Mouse (Mus musculus): ENCODE data around the gene Cnnm4.
"Not testable (repeated sequence)": the region's sequence is repeated elsewhere in the genome, so short reads cannot be mapped to it uniquely, and the experiment has no call there.

Gene Cnnm4

DNA sequence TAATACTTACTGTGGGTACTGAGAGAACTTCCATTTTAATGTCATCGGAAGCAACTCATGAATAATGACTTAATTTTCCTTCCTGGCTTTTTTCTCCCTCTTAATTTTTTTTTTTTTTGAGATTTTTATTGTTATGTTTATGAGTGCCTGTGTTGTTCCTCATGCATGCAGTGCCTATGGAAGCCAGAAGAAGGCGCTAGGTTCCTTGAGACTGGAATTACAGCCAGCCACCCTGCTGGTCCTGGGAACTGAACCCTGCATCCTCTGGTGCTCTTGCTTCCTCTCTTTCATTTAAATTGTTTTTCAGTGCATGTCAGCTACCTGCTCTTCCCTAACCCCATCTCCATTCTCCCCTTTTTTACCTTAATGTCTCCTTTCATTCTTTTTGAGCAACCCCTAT is 42.3 kb downstream of the Cnnm4 start:
- DNase-seq (ENCODE audit: low read depth, low spot score) = peak; percentile 60

DNA sequence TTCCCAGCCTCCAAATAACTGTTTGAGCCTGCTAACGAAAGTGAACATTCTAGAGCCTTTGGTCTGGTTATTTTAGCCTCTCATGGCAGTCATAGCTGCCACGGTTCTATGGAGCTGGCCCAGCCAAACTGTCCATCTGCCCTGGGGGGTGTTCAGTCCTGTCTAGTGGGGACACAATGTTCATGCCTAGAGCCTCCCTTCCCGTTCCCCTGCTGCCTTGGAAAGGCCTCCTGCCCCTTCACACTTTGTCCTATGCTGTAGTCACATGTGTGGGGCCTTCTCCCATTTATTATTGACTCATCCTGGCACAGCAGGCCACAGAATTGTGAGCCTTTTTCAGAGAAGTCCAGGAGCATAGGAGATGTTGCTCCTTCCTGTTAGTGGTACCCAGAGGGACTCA is 46.8 kb downstream of the Cnnm4 start:
- no peak for DNase-seq (ENCODE audit: low read depth, low spot score)

- DNase-seq (ENCODE audit: low read depth, low spot score) = no peak
Measured at GRCm38 (mm10) chr1:36519626-36520025, 48.2 kb downstream of the Cnnm4 start.

DNA sequence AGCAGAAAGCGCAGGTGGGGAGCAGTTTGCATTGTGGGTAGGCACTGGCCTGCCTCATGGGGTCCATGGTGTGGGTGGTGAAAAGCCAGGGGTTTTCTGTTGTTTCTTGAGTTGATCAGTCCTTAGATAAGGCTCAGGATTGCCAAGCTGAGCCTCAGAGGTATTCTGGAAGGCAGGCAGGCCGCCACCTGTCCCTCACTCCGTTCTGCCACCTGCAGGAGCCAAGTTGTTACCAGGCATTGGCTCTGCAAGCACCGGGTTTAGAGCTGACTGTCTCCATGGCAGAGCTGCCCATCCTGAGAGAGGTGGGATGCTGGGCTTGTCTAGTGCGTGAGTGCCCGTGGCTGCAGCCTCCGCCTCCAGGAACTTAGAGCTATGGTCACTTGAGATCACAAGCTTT is 50.8 kb downstream of the Cnnm4 start:
- DNase-seq (ENCODE audit: low read depth, low spot score) = no peak

DNA sequence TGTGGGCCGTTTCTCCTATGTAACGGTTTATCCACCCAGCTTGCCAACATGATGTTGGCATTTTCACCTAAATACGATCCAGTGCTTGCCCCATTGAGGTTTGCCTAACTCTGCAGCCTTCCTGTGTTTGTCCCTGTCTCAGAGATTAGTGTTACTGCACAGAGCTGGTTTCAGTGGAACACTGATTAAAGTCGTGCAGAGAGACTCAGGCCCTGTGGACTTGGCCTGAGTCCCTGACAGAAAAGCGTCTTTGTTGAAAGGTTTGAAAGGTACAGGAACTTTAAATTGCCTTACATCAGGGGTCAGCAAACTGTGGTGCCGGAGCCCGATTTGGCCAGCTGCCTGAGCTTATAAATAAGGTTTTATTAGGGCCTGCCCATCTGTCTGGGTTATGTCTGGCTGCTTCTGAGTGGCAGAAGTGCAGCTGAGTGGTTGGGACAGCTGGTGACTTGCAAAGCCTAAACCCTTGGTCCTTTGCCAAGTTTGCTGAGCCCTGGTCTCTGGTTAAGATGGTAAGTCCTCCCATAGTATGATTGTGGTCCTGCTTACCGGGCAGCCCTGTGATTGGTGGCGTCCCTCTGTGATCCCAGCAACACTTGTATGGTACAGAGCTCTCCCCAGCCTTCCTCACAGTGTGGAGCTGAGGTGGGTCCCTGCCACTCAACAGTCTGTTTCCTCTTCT is 52.1 kb downstream of the Cnnm4 start:
- DNase-seq (ENCODE audit: low read depth, low spot score) = no peak

DNA sequence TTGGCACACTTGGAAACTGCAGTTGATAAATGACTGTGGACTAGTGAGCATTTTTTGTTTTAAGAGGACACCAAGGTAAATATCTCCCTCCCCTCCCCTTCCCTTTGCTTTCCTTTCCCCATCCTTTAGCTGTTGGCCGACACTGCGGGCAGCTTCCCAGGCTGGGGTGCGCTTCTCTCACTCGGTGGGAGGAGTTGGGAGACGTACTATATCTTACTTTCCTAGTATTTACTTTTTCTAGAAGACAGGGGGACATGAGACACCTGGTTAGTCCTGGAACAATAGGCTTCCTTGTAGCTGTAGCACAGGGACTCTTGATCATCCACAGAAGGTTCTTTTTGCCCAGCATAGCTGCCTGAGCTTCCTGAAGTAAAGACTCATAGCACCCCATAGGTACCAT is 52.6 kb downstream of the Cnnm4 start:
- DNase-seq (ENCODE audit: low read depth, low spot score) = no peak

DNA sequence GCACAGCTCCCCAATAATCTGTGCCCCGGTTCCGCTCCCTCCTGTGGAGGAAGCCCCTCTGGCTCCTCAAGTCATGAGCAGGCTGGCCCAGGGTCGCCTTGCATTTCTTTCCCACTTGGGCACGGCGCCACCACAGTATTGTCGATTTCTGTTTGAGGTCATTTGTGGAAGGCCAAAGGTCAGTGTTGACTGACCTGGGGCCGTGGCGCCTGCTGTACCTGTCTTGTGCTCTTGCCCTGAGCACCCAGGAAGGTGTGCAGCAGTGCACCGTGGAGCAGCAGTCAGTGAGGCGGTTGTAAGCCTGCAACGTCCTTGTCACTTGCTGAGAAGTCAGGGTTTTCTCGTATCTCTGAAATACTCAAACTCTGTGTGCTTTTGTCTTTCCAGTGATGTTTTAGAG is 54.4 kb downstream of the Cnnm4 start:
- DNase-seq (ENCODE audit: low read depth, low spot score) = no peak

GRCm38 (mm10) chr1:36526903-36527302 is 55.5 kb downstream of the Cnnm4 start:
- DNase-seq (ENCODE audit: low read depth, low spot score) = no peak

DNA sequence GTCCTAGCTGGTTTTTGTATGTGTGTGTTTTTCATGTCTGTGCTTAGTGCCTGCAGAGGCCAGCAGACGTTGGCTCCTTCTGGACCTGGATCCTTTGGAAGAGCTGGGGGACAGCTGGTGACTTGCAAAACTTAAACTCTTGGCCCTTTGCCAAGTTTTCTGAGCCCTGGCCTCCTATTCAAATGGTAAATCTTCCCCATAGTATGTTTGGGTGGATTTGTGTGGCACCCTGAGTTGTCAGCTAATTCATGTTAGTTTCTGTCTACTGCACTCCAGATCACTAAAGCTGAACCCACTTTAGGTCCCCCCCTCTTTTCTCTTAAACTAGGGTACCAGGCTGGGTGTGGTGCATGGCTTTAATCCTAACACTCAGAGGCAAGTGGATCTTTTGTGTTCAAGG is 56.9 kb downstream of the Cnnm4 start:
- DNase-seq (ENCODE audit: low read depth, low spot score) = peak; percentile 43

DNA sequence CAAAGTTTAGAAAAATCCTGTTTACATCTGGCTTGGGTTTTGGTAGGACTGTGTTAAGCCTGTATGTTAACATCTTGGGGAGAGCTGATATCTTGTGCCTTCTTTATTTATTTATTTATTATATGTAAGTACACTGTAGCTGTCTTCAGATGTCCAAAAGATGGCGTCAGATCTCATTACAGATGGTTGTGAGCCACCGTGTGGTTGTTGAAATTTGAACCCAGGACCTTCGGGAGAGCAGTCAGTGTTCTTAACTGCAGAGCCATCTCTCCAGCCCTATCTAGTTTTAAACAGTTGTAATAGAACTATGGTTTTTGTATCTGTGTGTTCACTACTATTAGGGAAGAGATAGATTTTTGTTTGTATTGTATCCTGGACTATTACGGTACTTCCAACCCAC is 57.9 kb downstream of the Cnnm4 start:
- no peak for DNase-seq (ENCODE audit: low read depth, low spot score)

DNA sequence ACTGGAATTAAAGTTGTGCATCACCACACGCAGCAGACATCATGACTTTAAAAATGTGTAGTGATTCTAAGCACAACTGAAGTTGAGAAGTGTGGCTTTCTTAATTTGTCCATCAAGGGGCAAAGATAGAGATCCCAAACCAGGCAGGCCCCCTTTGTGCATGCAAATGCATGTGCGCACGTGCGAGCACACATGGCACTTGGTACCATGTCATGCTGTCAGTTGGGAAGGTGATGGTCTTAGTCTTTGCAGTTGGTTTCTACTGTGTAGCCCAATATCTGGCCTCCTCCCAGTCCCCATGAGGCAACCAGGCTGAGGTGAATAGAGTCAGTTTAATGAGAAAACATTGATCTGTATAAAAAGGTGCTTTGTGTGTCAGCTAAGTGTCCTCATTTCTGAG is 58.5 kb downstream of the Cnnm4 start:
- no peak for DNase-seq (ENCODE audit: low read depth, low spot score)

DNA sequence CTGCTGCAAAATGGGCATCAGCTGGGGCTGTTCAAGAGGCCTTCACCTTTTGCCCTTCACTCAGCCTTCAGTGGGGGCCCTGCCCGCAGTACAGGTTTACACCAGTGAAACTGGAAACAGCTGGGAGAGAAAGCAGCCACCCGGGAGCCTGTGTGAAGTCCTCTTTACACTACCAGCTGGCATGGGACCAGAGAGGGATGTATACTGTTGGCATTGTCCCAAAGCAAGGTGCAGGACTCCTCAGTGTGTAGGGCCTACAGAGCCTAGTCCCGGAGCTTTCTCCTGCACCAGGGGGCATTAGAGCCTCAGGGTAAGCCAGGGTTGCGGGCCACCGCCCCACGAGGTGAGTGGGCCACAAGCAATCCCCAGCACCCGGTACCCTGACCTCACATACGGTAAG is 59.1 kb downstream of the Cnnm4 start:
- DNase-seq (ENCODE audit: low read depth, low spot score) = no peak

- DNase-seq (ENCODE audit: low read depth, low spot score) = no peak
Measured at GRCm38 (mm10) chr1:36530962-36531361, 59.5 kb downstream of the Cnnm4 start.

- no peak for DNase-seq (ENCODE audit: low read depth, low spot score)
Measured at GRCm38 (mm10) chr1:36531461-36531860, 60.0 kb downstream of the Cnnm4 start.

DNA sequence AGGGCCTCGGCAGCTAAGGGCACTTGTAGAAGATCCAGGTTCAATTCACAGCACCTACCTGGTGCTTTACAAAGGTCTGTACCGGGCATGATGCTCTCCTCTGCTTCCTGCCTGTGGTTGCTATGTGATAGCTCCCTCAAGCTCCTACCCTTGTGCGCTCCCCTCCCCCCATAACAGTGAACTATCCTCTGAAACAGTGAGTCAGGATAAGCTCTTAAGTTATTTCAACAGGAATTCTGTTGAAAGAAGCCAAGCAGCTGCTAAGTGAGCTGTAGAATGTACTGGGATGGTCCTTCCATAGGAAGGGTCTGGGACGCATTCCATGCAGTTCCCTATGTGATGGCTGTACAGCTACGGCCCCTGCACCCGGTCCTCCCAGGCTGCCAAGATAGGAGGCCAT is 62.1 kb downstream of the Cnnm4 start:
- no peak for DNase-seq (ENCODE audit: low read depth, low spot score)

DNA sequence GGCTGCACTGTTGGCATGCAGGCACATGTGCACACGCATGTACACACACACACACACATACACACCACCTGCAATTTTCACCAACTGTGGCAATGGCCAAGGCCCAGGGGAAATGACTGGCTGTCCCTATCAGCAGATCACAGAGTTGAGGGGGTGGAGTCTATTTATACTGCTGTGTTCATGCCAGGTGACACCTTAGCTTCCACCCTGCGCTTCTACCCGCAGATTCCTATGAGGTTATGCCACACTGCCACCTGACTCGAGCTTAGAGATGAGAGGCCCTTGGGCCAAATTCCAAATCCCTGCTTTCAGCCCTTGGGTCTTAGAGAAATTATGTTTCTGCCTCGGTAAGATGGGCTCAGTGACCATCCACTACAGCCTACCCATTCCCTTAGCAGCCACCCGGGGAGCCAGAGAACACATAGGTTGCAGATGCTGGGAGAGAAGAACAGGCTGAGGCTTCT is 63.2 kb downstream of the Cnnm4 start:
- no peak for DNase-seq (ENCODE audit: low read depth, low spot score)

GRCm38 (mm10) chr1:36535477-36536396 is 64.3 kb downstream of the Cnnm4 start:
- DNase-seq (ENCODE audit: low read depth, low spot score) = no peak

DNA sequence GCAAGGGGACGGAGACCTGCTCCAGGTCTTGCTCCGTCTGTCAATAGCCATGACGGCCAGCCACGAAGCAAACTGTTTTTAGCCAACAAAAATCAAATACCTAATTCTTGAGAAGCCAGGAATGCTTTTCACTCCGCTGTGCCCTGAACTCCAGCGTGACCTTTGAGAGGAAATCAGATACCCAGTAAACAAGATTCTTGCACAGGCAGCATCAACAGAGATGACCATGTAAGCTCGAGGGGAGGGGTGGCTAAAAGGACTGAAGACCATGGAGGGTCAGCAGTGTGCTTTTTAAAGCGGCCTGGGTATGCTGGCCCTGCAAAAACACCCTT is 64.9 kb downstream of the Cnnm4 start:
- no peak for DNase-seq (ENCODE audit: low read depth, low spot score)

DNA sequence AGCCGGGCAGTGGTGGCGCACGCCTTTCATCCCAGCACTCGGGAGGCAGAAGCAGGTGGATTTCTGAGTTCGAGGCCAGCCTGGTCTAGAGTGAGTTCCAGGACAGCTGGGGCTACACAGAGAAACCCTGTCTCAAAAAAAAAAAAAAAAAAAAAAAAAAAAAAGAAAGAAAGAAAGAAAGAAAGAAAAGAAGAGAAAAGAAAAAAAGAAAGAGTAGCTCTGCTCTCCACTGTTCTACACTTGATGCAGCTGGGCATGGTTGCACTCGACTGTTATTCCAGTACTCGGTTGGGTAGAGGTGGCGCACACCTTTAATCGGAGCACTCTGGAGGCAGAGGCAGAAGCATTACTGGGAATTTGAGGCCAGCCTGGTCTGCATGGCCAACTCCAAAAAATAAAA is 65.4 kb downstream of the Cnnm4 start, which contains the start of gene Ankrd23:
Gene Ankrd23 (minus strand): TSS at position 101 of the 400 bp plus-strand sequence.
- DNase-seq (ENCODE audit: low read depth, low spot score) = not testable (repeated sequence)

DNA sequence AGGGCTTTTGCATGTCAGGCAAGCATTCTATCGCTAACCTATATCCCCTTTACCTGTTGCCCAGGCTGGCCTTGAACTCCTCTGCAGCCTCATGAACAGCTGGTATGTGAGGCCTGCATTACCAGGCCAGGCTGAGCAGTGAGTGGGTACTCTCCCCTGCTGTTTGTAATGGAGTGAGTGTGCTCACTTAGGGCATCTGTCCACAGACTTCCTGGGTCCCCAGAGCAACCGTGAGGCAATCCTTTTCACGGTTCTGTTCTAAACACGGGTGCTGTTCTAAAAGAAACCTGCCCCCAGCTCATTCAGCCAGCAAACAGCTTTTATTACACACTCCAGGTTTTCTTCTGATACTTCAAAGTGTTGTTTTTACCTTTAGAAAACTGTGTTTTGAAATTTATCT is 67.3 kb downstream of the Cnnm4 start:
- DNase-seq (ENCODE audit: low read depth, low spot score) = no peak

DNA sequence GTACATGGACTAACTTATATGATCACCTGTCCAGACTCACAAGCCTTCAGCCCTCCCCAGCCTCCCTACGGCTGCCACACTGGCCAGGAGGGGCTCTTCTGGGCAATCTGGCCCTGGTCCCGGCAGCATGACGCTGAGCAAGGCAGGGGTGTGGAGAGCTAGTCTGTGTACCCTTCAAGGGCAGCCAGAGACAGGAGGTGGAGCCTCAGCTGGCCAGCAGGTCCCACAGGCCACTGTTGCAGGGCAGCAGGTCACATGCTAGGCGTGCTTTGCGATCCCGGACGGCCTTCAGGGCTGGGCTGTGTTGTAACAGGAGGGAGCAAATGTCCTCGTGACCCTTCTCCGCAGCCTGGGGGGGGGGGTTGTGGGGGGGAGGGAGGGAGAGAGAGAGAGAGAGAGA is 67.8 kb downstream of the Cnnm4 start, which contains the start of gene Gm42417:
Gene Gm42417 (minus strand): TSS at position 244 of the 400 bp plus-strand sequence.
- no peak for DNase-seq (ENCODE audit: low read depth, low spot score)

DNA sequence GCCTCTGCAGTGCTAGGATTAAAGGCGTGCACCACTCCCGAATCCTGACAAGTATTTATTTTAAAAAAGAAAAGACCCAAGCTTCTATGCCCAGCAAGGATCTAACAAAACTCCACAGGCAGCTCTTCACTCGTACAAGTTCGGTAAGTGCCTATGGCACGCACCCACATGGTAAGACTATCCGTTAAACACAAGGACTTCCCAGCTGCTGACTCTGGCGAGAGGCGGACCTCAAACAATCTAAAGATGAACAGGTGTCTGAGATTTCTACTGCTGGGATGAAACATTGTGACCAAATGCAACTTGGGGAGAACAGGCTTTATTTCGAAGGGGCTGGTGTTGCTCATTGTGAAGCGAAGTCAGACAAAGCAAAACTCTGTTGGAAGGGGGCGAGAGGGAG is 68.7 kb downstream of the Cnnm4 start:
- DNase-seq (ENCODE audit: low read depth, low spot score) = no peak

DNA sequence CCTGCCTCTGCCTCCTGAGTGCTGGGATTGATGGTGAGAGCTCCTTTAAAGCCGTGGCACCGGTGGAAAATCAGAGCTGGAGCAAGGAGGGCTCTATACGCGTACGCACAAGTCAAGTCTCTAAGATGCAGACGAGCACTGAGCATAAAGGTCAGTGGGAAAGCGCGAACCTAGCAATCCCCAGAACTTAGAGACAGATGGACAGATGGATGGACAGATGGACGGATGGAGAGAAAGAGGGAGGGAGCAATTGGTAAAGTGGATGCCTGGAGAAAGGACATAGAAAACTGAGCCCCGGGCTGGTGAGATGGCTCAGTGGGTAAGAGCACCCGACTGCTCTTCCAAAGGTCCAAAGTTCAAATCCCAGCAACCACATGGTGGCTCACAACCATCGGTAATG is 69.4 kb downstream of the Cnnm4 start:
- DNase-seq (ENCODE audit: low read depth, low spot score) = no peak
